Mouse (Mus musculus): Measurements from ENCODE around the gene Cyth1. TPM values are rescaled to one million over a fixed set of nuclear protein-coding genes. Genes with fewer than 3 reads are reported as not detected.

Gene Cyth1
- polyA plus RNA-seq, 1 experiment from 2014 or later = 11.5 TPM

GRCm38 (mm10) chr11:118140771-118141565 is 107.4 kb downstream of the Cyth1 start:
- Histone ChIP-seq H3K9ac (ENCODE audit: low read length) (no peak overlapping the region), H3K27me3 (ENCODE audit: control insufficient read depth, insufficient read depth, low read length) (no peaks in the 10 kb centered on the region), H3K36me3 (ENCODE audit: control insufficient read depth, insufficient read depth, low read length) (no peaks in the 10 kb centered on the region), H3K27ac (ENCODE audit: low read depth, low read length) (no peak overlapping the region), H3K9me3 (ENCODE audit: control insufficient read depth, low read length) (no peaks in the 10 kb centered on the region; the same call in 1 of the 2 replicates), H3K4me1 (replicated peaks; ENCODE audit: control insufficient read depth, insufficient read depth, low read length) (no peaks in the 10 kb centered on the region; the same call in 1 of the 2 replicates), H3K4me3 (ENCODE audit: low read depth, low read length) (no peak overlapping the region), H3K4me2 (ENCODE audit: low read depth, low read length, severe bottlenecking) (no peak overlapping the region)
- DNase-seq (ENCODE audit: low spot score) (no peak), ATAC-seq (replicated peaks; ENCODE audit: low FRiP score) (no peak)
- WGBS = 83% methylated on average over 10 of the region's 10 CpGs

GRCm38 (mm10) chr11:118138347-118138746 is 110.0 kb downstream of the Cyth1 start:
- ATAC-seq (replicated peaks; ENCODE audit: low FRiP score) = no peak
- H3K9ac ChIP-seq (ENCODE audit: low read length) = no peak overlapping the region
- no peaks in the 10 kb centered on the region for H3K27me3 ChIP-seq (ENCODE audit: control insufficient read depth, insufficient read depth, low read length)
- H3K4me1 ChIP-seq (replicated peaks; ENCODE audit: control insufficient read depth, insufficient read depth, low read length) = peaks cover 2% of the 10 kb centered on the region; the same call in 1 of the 2 replicates
- H3K27ac ChIP-seq (ENCODE audit: low read depth, low read length) = no peak overlapping the region
- H3K4me2 ChIP-seq (ENCODE audit: low read depth, low read length, severe bottlenecking) = no peak overlapping the region
- H3K4me3 ChIP-seq (ENCODE audit: low read depth, low read length) = no peak overlapping the region
- H3K36me3 ChIP-seq (ENCODE audit: control insufficient read depth, insufficient read depth, low read length) = no peaks in the 10 kb centered on the region
- 93% methylated on average over 6 of the region's 6 CpGs for WGBS
- no peaks in the 10 kb centered on the region; the same call in 1 of the 2 replicates for H3K9me3 ChIP-seq (ENCODE audit: control insufficient read depth, low read length)
- DNase-seq (ENCODE audit: low spot score) = no peak

- H3K9me3 ChIP-seq (ENCODE audit: control insufficient read depth, low read length) = no peaks in the 10 kb centered on the region; the same call in 1 of the 2 replicates
- H3K36me3 ChIP-seq (ENCODE audit: control insufficient read depth, insufficient read depth, low read length) = no peaks in the 10 kb centered on the region
- no peak for ATAC-seq (replicated peaks; ENCODE audit: low FRiP score)
- no peak for DNase-seq (ENCODE audit: low spot score)
- WGBS = 47% methylated on average over 5 of the region's 5 CpGs
- no peak overlapping the region for H3K4me3 ChIP-seq (ENCODE audit: low read depth, low read length)
- H3K4me2 ChIP-seq (ENCODE audit: low read depth, low read length, severe bottlenecking) = no peak overlapping the region
- H3K27me3 ChIP-seq (ENCODE audit: control insufficient read depth, insufficient read depth, low read length) = no peaks in the 10 kb centered on the region
- no peak overlapping the region for H3K9ac ChIP-seq (ENCODE audit: low read length)
- H3K27ac ChIP-seq (ENCODE audit: low read depth, low read length) = no peak overlapping the region
- 0 out of 2 replicates have a peak, but pooled peaks cover 2% of the 10 kb centered on the region for H3K4me1 ChIP-seq (replicated peaks; ENCODE audit: control insufficient read depth, insufficient read depth, low read length)
Measured at GRCm38 (mm10) chr11:118136172-118136632, 112.2 kb downstream of the Cyth1 start.

- WGBS = 89% methylated on average over 6 of the region's 6 CpGs
- no peak overlapping the region for H3K4me3 ChIP-seq (ENCODE audit: low read depth, low read length)
- H3K27ac ChIP-seq (ENCODE audit: low read depth, low read length) = no peak overlapping the region
Measured at GRCm38 (mm10) chr11:118135271-118135670, 113.1 kb downstream of the Cyth1 start.

GRCm38 (mm10) chr11:118133752-118134169 is 114.6 kb downstream of the Cyth1 start:
- no peaks in the 10 kb centered on the region for H3K27me3 ChIP-seq (ENCODE audit: control insufficient read depth, insufficient read depth, low read length)
- WGBS = 51% methylated on average over 4 of the region's 4 CpGs
- H3K4me3 ChIP-seq (ENCODE audit: low read depth, low read length) = no peak overlapping the region
- peak; percentile 65 for DNase-seq (ENCODE audit: low spot score)
- H3K9me3 ChIP-seq (ENCODE audit: control insufficient read depth, low read length) = no peaks in the 10 kb centered on the region; the same call in 1 of the 2 replicates
- H3K27ac ChIP-seq (ENCODE audit: low read depth, low read length) = peak overlapping the region; percentile 38
- ATAC-seq (replicated peaks; ENCODE audit: low FRiP score) = peak; percentile 27; the same call in 1 of the 2 replicates
- no peaks in the 10 kb centered on the region for H3K36me3 ChIP-seq (ENCODE audit: control insufficient read depth, insufficient read depth, low read length)
- H3K4me1 ChIP-seq (replicated peaks; ENCODE audit: control insufficient read depth, insufficient read depth, low read length) = 0 out of 2 replicates have a peak, but pooled peaks cover 2% of the 10 kb centered on the region
- no peak overlapping the region for H3K4me2 ChIP-seq (ENCODE audit: low read depth, low read length, severe bottlenecking)
- H3K9ac ChIP-seq (ENCODE audit: low read length) = no peak overlapping the region

More at GRCm38 (mm10) chr11:118135271-118135670, 113.1 kb downstream of the Cyth1 start:
- no peaks in the 10 kb centered on the region; the same call in 1 of the 2 replicates for H3K9me3 ChIP-seq (ENCODE audit: control insufficient read depth, low read length)
- no peak overlapping the region for H3K9ac ChIP-seq (ENCODE audit: low read length)
- DNase-seq (ENCODE audit: low spot score) (no peak), ATAC-seq (replicated peaks; ENCODE audit: low FRiP score) (no peak)
- 0 out of 2 replicates have a peak, but pooled peaks cover 2% of the 10 kb centered on the region for H3K4me1 ChIP-seq (replicated peaks; ENCODE audit: control insufficient read depth, insufficient read depth, low read length)
- H3K27me3 ChIP-seq (ENCODE audit: control insufficient read depth, insufficient read depth, low read length) = no peaks in the 10 kb centered on the region
- H3K4me2 ChIP-seq (ENCODE audit: low read depth, low read length, severe bottlenecking) = no peak overlapping the region
- H3K36me3 ChIP-seq (ENCODE audit: control insufficient read depth, insufficient read depth, low read length) = no peaks in the 10 kb centered on the region

GRCm38 (mm10) chr11:118133133-118133751 is 115.2 kb downstream of the Cyth1 start:
- DNase-seq (ENCODE audit: low spot score) = no peak
- H3K4me2 ChIP-seq (ENCODE audit: low read depth, low read length, severe bottlenecking) = no peak overlapping the region

GRCm38 (mm10) chr11:118132136-118132535 is 116.3 kb downstream of the Cyth1 start:
- DNase-seq (ENCODE audit: low spot score) = no peak
- Histone ChIP-seq H3K4me2 (ENCODE audit: low read depth, low read length, severe bottlenecking) (no peak overlapping the region), H3K9ac (ENCODE audit: low read length) (no peak overlapping the region), H3K9me3 (ENCODE audit: control insufficient read depth, low read length) (no peaks in the 10 kb centered on the region), H3K4me1 (replicated peaks; ENCODE audit: control insufficient read depth, insufficient read depth, low read length) (0 out of 2 replicates have a peak, but pooled peaks cover 2% of the 10 kb centered on the region), H3K4me3 (ENCODE audit: low read depth, low read length) (no peak overlapping the region), H3K36me3 (ENCODE audit: control insufficient read depth, insufficient read depth, low read length) (no peaks in the 10 kb centered on the region), H3K27ac (ENCODE audit: low read depth, low read length) (no peak overlapping the region), H3K27me3 (ENCODE audit: control insufficient read depth, insufficient read depth, low read length) (no peaks in the 10 kb centered on the region)
- no peak for ATAC-seq (replicated peaks; ENCODE audit: low FRiP score)
- WGBS = 89% methylated on average over 8 of the region's 8 CpGs

More at GRCm38 (mm10) chr11:118133133-118133751, 115.2 kb downstream of the Cyth1 start:
- Histone ChIP-seq H3K4me1 (replicated peaks; ENCODE audit: control insufficient read depth, insufficient read depth, low read length) (0 out of 2 replicates have a peak, but pooled peaks cover 2% of the 10 kb centered on the region), H3K36me3 (ENCODE audit: control insufficient read depth, insufficient read depth, low read length) (no peaks in the 10 kb centered on the region), H3K9me3 (ENCODE audit: control insufficient read depth, low read length) (no peaks in the 10 kb centered on the region), H3K4me3 (ENCODE audit: low read depth, low read length) (no peak overlapping the region), H3K27me3 (ENCODE audit: control insufficient read depth, insufficient read depth, low read length) (no peaks in the 10 kb centered on the region), H3K27ac (ENCODE audit: low read depth, low read length) (peak overlapping the region; percentile 38), H3K9ac (ENCODE audit: low read length) (no peak overlapping the region)
- ATAC-seq (replicated peaks; ENCODE audit: low FRiP score) = peak; percentile 24; the same call in 1 of the 2 replicates
- WGBS = 58% methylated on average over 9 of the region's 9 CpGs

- H3K36me3 ChIP-seq (ENCODE audit: control insufficient read depth, insufficient read depth, low read length) = no peaks in the 10 kb centered on the region
- no peak within 1 kb of the TSS for H3K27ac ChIP-seq (ENCODE audit: low read depth, low read length)
- no peak within 1 kb of the TSS for H3K4me3 ChIP-seq (ENCODE audit: low read depth, low read length)
- H3K4me2 ChIP-seq (ENCODE audit: low read depth, low read length, severe bottlenecking) = no peak within 1 kb of the TSS
- 89% methylated on average over 7 of the region's 7 CpGs for WGBS
- H3K9me3 ChIP-seq (ENCODE audit: control insufficient read depth, low read length) = no peaks in the 10 kb centered on the region
- no peaks in the 10 kb centered on the region for H3K27me3 ChIP-seq (ENCODE audit: control insufficient read depth, insufficient read depth, low read length)
- no peak within 1 kb of the TSS for H3K9ac ChIP-seq (ENCODE audit: low read length)
- H3K4me1 ChIP-seq (replicated peaks; ENCODE audit: control insufficient read depth, insufficient read depth, low read length) = 0 out of 2 replicates have a peak, but pooled peaks cover 2% of the 10 kb centered on the region
- ATAC-seq (replicated peaks; ENCODE audit: low FRiP score) = no peak
- DNase-seq (ENCODE audit: low spot score) = no peak
Measured at GRCm38 (mm10) chr11:118130534-118130933, 117.9 kb downstream of the Cyth1 start, which contains the start of gene Dnah17. Gene Dnah17, minus strand, starts transcription at chr11:118130634.

Data from forebrain, embryonic 11.5 days (tissue).